Mouse (Mus musculus) myocyte (in vitro differentiated cells): ENCODE data around the gene Gm3417. TPM values are rescaled to one million over a fixed set of nuclear protein-coding genes. Genes with fewer than 3 reads are reported as not detected.
"Not testable (repeated sequence)": the region's sequence is repeated elsewhere in the genome, so short reads cannot be mapped to it uniquely, and the experiment has no call there.

Experiments
- H3K27me3 ChIP-seq: one replicate; pipeline ENCODE4 v1.6.1; 2011; ENCODE audit not compliant: control insufficient read depth, insufficient read depth, insufficient read length
- H3K36me3 ChIP-seq: one replicate; pipeline ENCODE4 v1.6.1; 2011; ENCODE audit not compliant: control insufficient read depth, insufficient read depth
- H3K4me2 ChIP-seq: one replicate; pipeline ENCODE4 v1.6.1; 2011; ENCODE audit warnings: low read depth, control low read depth
- H3K4me3 ChIP-seq: one replicate; pipeline ENCODE4 v1.5.1; 2011; ENCODE audit warnings: mild to moderate bottlenecking, control low read depth, moderate library complexity
- H3K79me2 ChIP-seq: one replicate; pipeline ENCODE4 v1.6.1; 2011; ENCODE audit not compliant: control insufficient read depth, insufficient read depth
- H3ac ChIP-seq: one replicate; pipeline ENCODE4 v1.6.1; 2011; ENCODE audit not compliant: control insufficient read depth, insufficient read length
- polyA plus RNA-seq: library from polyadenylated mRNA; unstranded; fragments of >200 nt; fragmentation: generic; extraction: Trizol; gene quantifications from one replicate; pipeline ENCODE4 v1.2.1, GENCODE M21; 2012; ENCODE audit warnings: missing spikeins

The Gm3417 gene
- 0.31 TPM for polyA plus RNA-seq

- H3K4me3 ChIP-seq, H3K4me2 ChIP-seq, H3K79me2 ChIP-seq, H3K27me3 ChIP-seq, H3ac ChIP-seq, H3K36me3 ChIP-seq: not testable (repeated sequence)
Observed at GRCm38 (mm10) chr17:14978362-14979038, at the start of gene Gm3417, which contains the start of gene 9030025P20Rik. Gene Gm3417, minus strand, starts transcription at chr17:14978790. Gene 9030025P20Rik, plus strand, starts transcription at chr17:14978468.

GRCm38 (mm10) chr17:15025513-15025912 lies 46.9 kb upstream of the Gm3417 start:
- H3K79me2 ChIP-seq, H3K4me2 ChIP-seq, H3K27me3 ChIP-seq, H3ac ChIP-seq, H3K36me3 ChIP-seq, H3K4me3 ChIP-seq: not testable (repeated sequence)

GRCm38 (mm10) chr17:15024502-15025193 lies 46.1 kb upstream of the Gm3417 start:
- H3K79me2 ChIP-seq, H3K27me3 ChIP-seq, H3K36me3 ChIP-seq, H3K4me2 ChIP-seq, H3ac ChIP-seq, H3K4me3 ChIP-seq: not testable (repeated sequence)

- H3K4me2 ChIP-seq, H3ac ChIP-seq, H3K36me3 ChIP-seq, H3K27me3 ChIP-seq, H3K4me3 ChIP-seq, H3K79me2 ChIP-seq: not testable (repeated sequence)
Observed at GRCm38 (mm10) chr17:15023878-15024492, 45.4 kb upstream of the Gm3417 start.

GRCm38 (mm10) chr17:15021503-15022220 lies 43.1 kb upstream of the Gm3417 start:
- not testable (repeated sequence) for H3K36me3 ChIP-seq, H3ac ChIP-seq, H3K4me2 ChIP-seq, H3K4me3 ChIP-seq, H3K27me3 ChIP-seq, H3K79me2 ChIP-seq

GRCm38 (mm10) chr17:15009706-15010413 lies 31.3 kb upstream of the Gm3417 start, which contains the start of gene Gm3435:
Gene Gm3435, plus strand, starts transcription at chr17:15010176.
- not testable (repeated sequence) for H3K4me3 ChIP-seq, H3K27me3 ChIP-seq, H3K4me2 ChIP-seq, H3K79me2 ChIP-seq, H3K36me3 ChIP-seq, H3ac ChIP-seq

GRCm38 (mm10) chr17:15009088-15009487 lies 30.5 kb upstream of the Gm3417 start:
- H3K36me3 ChIP-seq, H3K4me2 ChIP-seq, H3K4me3 ChIP-seq, H3K27me3 ChIP-seq, H3K79me2 ChIP-seq, H3ac ChIP-seq: not testable (repeated sequence)

- H3K27me3 ChIP-seq, H3K4me3 ChIP-seq, H3K79me2 ChIP-seq, H3K36me3 ChIP-seq, H3ac ChIP-seq, H3K4me2 ChIP-seq: not testable (repeated sequence)
Observed at GRCm38 (mm10) chr17:15000047-15000446, 21.5 kb upstream of the Gm3417 start.

GRCm38 (mm10) chr17:14994140-14994539 lies 15.6 kb upstream of the Gm3417 start:
- not testable (repeated sequence) for H3K4me3 ChIP-seq, H3K36me3 ChIP-seq, H3ac ChIP-seq, H3K79me2 ChIP-seq, H3K4me2 ChIP-seq, H3K27me3 ChIP-seq

GRCm38 (mm10) chr17:14993139-14993832 lies 14.7 kb upstream of the Gm3417 start:
- H3K36me3 ChIP-seq, H3K4me3 ChIP-seq, H3K27me3 ChIP-seq, H3K79me2 ChIP-seq, H3K4me2 ChIP-seq, H3ac ChIP-seq: not testable (repeated sequence)

GRCm38 (mm10) chr17:14992522-14993138 lies 14.0 kb upstream of the Gm3417 start:
- not testable (repeated sequence) for H3K79me2 ChIP-seq, H3K27me3 ChIP-seq, H3ac ChIP-seq, H3K4me2 ChIP-seq, H3K4me3 ChIP-seq, H3K36me3 ChIP-seq
